Mouse (Mus musculus): ENCODE data around the gene Yrdc.

Gene Yrdc

DNA sequence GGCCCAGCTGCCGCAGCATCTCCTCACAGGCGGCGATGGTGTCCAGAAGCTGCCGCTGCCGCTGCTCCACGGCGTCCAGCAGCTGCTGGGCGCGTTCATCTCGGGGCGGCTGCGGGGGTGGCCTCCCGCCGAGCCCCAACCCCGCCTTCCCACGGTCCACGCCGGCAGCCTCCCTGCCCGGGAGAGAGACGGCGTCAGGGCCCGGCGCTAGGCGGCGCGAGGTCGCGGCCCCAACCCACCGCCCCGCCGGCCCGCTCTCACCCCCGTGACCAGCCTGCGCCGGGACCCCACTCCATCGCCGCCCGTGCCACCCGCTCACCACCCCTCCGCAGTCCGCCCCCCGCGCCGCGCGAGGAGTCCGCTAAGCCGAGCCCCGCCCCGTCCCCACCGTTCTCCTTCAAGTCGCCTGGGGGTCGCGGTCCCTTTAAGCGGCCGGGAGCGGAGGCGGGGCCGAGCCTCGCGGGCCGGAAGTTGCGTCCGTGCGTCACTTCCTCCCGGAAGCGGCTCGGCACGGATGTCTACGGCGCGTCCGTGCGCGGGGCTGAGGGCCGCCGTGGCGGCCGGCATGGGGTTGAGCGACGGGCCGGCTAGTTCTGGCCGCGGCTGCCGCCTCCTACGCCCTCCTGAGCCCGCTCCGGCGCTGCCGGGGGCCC, at the start of gene Yrdc:
Gene Yrdc (plus strand): TSS at position 419 of the 653 bp plus-strand sequence.
- peak; percentile 92 for DNase-seq (ENCODE audit: low read depth, low spot score)

DNA sequence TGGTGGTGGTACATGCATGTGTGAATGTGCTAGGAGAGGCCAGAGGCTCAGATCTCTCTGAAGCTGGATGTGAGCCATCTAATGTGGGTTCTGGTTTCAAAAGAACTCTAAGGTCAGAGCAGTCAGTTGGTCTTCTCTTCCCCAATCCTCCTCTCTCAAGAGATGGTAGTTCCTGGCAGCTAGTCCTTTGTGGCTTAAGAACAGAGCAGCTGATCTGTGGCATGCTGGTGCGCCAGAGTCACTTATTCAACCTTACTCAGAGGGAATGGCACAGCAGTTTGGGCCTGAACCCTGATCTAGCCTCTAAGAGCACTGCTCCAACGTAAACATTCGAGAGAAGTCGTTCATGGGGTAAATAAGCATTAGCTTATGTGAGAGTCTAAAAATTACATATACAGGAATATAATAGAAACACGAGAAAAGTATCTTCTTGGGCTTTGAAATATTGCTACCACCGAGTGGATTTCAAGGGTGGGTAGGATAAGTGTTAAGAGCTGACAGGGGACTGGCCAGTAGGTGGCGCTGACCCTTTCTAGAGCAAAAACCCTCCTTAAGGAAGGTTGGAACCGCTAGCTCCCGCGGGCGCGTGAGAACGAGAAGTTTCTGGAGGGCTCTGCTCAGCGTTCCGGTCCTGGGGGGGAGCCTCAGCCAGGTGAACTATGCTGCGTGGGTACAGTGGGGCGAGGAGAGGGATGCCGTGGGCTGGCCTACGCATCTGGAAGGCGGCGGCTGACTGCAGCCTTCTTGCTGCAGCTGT, 48.7 kb upstream of the Yrdc start, which contains the start of gene Mtf1:
Gene Mtf1 (plus strand): TSS at position 553 of the 757 bp plus-strand sequence.
- peak; percentile 85 for DNase-seq (ENCODE audit: low read depth, low spot score)

DNA sequence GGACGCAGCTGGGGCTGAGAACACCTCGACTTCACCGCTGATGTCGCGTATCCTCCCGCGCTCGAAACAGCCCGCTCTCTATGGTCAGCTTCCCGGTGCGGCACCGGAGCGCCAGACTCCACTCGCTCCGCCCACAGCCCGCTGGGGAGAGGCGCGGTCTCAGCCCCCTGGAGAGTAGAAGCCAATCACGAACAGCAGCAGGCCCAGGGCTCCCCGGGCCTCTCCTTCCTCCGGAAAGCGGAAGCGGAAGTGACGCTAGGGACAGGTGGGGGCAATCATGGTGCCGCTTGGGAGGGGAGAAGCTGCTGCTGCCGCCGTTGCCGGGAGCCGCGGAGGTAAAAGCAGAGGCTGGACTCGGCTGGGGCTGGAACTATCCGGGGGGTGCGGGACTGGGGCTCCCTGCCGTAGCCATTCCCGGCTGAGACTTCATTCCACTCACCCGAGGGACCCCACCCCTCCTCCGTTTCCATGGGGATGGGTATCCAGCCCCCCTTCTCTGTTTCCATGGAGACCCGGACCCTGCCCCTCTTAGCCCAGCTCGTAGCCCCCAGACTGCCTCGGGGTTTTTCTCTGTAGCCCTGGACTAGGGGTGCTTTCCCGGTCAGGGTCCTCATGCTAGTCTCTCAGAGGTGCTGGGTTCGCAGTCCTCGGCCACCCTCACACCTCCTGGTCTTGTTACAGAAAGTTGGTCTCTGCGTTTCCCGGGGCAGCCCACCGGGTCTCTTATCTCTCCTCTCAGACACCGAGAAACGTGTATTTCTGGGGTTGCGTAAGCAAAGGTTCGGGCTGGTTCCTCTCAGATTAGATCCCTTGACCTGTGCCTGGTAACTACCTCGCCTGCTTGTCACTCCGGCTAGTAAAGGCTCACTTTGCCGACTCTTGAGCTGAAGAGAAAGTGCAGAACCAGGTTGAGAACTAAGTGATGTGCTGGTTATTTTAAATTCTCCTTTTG, 47.9 kb upstream of the Yrdc start:
- peak; percentile 94 for DNase-seq (ENCODE audit: low read depth, low spot score)

DNA sequence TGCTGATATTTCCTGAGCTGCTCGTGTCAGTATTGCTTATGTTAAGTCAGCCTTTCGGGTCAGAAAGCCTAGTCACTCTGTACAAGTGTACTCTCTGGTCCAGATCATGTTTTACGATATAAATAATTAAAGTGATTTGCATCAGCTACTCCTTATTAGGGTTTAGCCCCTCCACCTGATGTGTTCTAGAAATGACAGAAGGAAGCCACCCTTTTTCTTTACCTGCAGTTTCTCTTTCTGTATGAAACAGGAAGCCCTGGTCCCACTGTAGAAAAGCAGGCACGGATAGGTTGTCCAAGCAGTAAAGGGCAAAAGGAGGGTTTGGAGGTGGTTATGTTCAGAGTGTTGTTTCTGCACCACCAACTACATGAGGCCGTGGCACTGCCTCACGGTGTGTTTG, 47.1 kb upstream of the Yrdc start:
- DNase-seq (ENCODE audit: low read depth, low spot score) = no peak

DNA sequence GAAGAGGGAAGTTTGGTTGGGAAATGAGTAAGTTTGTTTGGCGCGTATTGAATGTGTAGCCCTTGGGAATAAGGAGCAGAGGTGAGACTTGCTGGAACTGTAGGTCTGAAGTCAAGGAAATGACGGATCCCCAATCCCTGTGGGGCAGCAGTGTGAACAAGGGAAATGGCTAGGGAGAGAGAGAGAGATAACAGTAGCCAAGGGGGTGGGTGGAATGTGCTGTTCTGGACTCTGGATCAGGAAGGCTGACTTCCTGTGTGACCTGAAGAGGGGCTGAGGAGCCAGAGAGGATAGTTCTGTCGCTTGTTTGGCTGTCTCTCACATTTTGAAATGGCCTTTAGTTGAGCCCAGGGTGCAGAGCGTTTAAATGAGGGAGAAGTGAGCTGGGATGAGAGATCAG, 42.0 kb upstream of the Yrdc start:
- DNase-seq (ENCODE audit: low read depth, low spot score) = no peak

DNA sequence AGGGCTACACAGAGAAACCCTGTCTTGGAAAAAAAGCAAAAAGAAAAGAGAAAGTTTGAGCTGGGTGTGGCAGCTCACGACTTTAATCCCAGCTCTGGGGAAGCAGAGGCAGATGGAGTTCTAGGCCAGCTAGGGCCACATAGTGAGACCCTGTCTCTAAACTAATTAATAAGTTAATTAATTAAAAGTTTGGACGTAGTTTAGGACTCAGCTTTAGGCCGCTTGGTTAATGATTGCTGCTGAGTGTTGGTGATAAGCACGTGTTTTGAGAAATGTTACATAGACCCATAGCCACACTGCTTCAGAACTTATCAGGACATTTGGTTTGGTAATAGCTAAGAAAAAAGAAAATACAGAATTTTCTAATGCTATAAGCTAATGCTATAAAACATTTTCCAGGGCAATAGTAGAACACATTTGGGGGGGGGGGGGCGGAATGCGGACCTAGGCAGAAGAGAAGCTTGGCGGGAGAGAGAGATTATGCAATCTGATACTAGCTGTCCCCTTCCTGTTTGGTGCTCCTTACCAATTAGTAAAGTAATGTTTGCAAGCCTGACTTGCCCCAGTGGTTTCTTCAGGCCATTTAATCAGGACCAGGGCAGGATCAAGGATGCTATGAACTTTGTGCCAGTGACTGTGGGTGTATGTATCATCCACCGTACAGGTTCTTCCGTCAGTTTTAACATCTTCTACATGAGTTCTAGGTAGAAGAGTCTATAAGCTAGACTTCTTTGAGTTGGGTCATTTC, 41.2 kb upstream of the Yrdc start:
- no peak for DNase-seq (ENCODE audit: low read depth, low spot score)

DNA sequence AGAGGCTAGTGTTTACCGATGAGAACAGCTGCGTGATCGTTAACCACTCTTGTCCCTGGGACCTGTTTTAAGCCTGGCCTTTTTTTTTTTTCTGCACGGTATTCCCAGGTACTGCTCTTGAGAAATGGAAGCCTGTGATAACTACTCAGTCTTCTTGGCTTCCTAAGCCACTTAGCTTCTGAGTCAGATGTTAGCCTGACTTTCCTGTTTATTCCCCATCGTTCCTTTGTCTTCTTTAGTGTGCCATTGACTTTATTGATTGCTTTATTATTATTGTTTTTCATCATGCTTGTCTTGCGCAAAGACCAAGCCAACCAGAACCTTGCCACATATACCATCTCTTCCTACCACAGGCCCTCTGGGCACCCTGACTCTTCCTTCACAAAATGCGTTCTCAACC, 40.4 kb upstream of the Yrdc start:
- DNase-seq (ENCODE audit: low read depth, low spot score) = no peak

DNA sequence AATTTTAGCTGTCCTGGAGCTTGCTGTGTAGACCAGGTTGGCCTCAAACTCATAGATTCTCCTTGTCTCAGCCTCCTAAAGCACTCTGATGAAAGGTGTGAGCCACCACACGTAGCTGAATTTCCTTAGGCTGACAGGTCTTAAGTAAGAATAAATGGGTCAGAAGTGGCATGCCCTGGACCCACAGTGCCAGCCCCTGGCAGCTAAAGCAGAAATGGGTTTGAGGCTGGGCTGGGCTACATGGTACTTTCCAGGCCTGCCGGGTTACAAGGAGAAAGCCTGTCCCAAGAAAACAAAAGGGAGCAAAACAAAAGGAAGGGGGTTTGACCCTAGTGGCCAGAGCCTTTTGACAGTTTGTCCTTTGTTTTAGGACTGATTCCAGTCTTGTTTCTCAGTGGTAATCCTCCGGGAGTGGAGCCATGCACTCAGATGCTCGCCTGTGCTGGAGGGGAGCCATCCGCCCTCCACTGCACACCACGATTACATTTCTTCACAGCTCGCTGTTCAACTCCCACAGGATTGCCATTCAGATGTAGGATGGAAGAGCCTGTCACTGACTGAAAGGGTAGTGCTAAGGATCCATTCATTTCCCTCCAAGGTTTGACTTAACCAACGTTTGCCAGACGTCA, 39.0 kb upstream of the Yrdc start:
- DNase-seq (ENCODE audit: low read depth, low spot score) = no peak

DNA sequence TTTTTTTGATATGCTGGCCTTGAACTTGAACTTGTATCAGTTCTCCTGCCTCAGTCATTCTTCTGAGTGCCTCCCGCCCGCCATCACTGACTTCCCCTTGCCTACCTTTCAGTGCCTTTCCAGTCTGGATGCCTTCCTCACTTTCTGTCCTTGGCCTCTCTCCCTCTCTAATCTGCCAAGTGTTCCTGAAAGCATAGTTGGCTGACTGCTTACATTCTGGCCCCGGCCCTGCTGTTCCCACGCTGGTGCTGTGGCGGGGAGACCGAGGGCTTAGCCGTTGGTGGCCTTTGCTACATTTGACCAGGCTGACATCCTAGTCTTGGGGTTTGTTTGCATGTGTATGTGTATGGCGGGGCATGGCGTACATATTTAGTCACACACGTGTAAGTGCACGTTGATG, 34.6 kb upstream of the Yrdc start:
- DNase-seq (ENCODE audit: low read depth, low spot score) = no peak

DNA sequence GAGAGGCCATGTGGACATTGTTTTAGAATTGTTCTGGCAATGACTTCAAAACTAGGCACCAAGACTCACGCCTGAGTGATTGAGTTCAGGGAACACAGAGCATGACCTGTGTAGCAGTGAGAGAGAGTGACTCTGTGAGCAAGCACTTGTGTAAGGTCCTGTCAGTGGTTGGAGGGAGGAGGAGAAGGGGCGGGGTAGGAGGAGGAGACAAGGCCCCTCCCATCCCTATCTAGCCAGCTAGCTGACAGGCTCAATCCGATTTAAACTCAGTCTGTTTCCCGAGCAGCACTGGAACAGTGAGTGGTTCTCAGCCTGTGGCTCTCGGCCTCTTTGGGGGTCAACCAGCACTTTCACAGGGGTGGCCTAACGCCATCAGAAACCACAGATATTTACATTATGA, 32.7 kb upstream of the Yrdc start:
- DNase-seq (ENCODE audit: low read depth, low spot score) = peak; percentile 19

DNA sequence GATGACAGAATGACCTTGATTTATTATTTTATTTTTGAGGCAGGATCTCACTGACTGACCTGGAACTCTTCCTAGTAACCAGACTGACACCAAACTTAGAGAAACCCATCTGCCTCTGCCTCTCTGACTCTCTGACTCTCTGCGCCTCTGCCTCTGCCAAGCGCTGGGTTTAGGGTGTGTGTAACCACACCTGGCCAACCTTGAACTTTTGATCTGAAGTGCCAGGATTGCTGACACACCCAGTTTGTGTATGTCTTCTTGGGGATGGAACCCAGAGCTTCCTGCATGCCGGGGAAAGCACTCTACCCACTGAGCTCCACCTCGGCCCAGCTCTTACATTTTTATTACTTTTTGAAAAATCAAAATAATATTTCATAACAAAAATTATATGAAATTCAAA, 31.6 kb upstream of the Yrdc start:
- DNase-seq (ENCODE audit: low read depth, low spot score) = no peak

DNA sequence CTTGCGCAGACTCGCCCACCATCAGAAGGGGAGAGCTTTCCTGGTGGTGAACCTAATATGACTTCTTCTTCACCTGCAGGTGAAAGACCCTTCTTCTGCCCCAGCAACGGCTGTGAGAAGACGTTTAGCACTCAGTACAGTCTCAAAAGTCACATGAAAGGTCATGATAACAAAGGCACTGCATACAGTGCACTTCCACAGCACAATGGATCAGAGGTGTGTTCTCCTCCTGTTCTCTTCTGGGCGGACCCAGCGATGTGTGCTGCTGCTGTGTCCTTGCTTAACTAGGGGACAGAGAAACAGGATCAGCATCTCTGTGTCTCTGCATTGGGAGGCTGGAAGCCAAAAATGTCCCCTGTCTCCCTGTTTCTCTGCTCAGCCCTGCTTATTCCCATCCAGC, 25.5 kb upstream of the Yrdc start:
- DNase-seq (ENCODE audit: low read depth, low spot score) = no peak

DNA sequence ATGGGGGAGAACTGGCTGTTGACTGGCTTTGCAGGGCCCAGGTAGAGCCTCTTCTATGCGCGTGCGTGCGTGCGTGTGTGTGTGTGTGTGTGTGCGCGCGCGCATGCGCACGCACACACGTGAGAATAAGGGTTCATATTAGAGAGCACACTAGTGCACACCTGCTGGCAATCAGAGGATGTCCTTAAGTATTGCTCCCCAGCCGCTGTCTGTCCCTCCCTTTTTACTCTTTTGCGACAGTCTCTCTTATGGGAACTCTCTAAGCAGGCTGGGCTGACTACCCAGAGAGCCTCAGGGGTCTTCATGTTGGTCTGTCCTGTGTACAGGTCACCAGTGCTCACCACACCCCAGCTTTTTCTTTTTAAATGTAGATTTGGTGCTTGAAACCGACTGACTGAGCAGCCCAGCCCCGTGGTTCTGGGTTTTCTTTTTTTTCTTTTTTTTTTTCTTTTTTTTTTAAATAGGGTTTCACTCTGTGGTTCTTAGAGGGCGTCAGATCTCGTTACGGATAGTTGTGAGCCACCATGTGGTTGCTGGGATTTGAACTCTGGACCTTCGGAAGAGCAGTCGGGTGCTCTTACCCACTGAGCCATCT, 25.0 kb upstream of the Yrdc start:
- no peak for DNase-seq (ENCODE audit: low read depth, low spot score)

DNA sequence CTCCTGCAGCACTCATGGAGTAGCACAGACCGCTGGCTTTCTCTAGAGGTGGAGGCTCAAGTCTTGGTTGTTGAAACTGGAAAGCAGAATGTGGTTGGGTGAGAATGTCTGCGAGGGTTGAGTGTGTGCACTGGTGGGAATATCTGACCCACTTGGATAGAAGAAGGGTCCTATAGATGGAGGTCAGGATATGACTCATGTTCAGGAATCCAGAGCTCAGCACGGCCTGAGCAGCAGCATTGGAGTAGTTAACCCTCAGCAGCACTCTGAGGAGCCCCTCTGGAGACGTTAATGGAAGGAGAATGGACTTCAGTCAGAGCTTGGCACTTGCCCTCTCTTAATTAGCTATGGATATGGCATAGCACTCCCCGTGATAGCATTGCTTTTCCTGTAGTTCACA, 20.8 kb upstream of the Yrdc start:
- no peak for DNase-seq (ENCODE audit: low read depth, low spot score)

DNA sequence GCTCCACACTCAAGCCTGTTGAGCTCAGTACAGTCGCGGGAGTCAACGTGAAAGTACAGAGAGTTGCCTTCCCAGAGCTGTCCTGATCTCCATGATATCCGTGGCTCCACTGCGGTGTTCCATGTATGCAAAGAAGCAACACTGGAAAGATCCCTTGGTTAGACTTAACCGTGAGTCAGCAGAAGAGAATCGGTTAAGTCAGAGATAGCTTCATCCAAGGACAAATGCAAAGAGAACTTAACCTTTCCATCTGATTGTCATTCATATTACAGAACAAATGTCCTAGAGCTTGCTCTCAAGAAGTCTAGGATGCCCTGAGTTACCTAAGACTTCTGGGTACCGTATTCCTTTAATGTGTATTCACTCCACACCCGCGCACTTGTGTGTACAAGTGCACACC, 17.7 kb upstream of the Yrdc start:
- no peak for DNase-seq (ENCODE audit: low read depth, low spot score)

DNA sequence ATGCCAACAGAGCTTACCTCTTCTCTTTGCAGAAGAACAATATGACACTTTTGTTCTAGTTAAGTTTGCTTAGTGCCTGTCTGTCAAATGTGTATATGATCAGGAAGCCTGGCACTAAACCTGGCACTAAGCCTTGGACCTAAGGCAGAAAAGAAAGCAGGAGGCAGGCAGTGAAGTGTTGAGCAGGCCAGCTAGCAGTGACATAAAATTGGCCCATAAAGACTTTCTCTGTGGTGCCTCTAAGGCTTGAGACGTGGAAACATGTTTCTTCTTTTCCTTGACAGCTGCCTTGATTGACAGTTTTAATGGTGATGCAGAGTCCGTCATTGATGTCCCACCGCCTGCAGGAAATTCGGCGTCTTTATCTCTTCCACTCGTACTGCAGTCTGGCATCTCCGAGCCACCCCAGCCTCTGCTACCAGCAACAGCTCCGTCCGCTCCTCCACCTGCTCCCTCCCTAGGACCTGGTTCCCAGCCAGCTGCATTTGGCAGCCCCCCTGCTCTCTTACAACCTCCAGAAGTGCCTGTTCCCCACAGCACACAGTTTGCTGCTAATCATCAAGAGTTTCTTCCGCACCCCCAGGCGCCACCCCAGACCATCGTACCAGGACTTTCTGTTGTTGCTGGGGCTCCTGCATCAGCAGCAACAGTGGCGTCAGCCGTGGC, 12.3 kb upstream of the Yrdc start:
- no peak for DNase-seq (ENCODE audit: low read depth, low spot score)

DNA sequence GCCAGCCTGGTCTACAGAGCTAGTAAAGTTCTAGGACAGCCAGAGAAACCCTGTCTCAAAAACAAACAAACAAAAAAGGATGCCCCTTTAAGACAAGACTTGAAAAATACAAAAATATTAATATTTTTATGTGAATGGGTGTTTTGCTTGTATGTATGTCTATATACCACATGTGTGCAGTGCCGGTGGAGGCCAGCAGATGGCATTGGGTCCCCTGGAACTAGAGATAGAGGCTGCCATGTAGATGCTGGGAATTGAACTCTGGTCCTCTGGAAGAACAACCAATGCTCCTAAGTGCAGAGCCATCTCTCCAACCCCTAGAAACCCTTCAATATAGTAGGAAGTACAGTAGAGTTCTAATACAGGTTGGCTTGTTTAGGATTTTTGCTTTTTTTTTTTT, 9.5 kb upstream of the Yrdc start:
- no peak for DNase-seq (ENCODE audit: low read depth, low spot score)

DNA sequence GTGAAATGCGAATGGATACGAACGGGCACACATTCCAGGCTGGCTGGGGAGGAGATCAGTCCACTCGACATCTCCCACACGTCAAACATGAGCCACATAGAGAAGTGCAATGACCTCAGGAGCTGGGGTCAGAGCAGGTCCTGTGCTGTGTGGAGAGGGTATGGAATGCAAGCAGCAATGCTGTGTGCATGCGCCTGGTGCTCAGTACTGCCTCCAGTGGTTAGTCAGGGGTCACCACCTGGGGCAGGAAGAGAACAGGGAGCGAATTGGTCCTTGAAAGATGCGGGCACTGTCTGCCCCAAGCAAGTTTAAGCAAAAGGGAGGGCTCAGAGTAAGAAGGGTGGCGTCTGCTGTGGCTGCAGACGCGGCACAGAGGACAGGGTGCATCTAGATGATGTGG, 7.0 kb upstream of the Yrdc start:
- no peak for DNase-seq (ENCODE audit: low read depth, low spot score)

DNA sequence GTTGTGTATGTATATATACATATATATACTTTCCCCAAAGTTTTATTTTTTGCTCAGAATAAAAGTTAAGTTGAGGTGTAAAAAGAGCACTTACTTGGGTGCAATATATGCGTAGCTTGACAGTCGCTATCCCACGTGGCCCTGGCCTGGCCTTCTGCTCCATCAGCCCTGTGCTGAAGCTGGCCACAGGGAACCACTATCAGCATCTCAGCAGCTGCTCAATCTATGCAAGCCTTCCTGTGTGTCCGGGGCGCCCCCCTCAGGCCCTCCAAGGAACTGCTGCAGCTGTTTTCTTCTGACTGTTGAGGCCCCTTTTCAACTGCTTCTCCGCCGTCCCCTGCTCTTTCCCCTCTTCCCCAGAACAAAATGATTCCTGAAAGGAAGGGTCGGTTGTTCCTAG, 2.9 kb upstream of the Yrdc start:
- peak; percentile 55 for DNase-seq (ENCODE audit: low read depth, low spot score)

DNA sequence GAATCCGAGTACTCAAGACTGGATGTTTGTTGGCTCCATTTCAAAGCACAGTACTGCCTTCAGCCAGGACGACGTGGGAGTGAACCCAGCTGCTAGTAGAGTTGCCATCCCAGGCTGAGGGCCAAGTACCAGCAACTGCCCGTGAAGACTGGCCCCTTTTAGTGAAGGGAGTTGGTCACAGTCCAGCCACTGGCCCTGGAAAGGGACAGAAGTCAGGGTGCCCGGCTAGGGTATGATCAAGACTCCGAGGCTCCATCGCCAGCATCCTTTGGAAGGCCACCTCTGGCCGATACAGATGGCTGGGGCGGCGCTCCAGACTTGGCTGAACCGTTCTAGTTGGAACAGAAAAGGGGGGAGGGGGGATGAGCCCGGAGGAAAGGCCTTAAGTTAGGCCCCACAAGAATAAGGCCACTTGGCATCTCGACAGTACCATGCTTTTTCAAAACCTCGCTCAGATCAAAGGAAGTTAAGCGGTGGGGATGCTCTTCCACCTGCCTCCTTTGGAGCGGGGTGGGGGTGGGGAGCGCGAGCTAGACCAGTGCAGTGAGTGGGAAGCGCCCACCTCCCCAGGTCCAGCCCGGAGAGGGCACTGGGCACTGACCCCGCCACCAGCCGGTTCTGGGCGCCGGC, 733 bp upstream of the Yrdc start:
- DNase-seq (ENCODE audit: low read depth, low spot score) = no peak
